Mouse (Mus musculus): ENCODE results near the gene Madd. TPM values are rescaled to one million over a fixed set of nuclear protein-coding genes. Genes with fewer than 3 reads are reported as not detected.
A peak's percentile ranks its signal among the peaks of the same experiment; 100 is the strongest.

The Madd gene
- polyA plus RNA-seq, 1 experiment from 2014 or later: 10.9 TPM

GRCm38 (mm10) chr2:91098156-91098555, 85.5 kb downstream of the Madd start:
- Histone ChIP-seq H3K4me1 (peaks cover 6% of the 10 kb centered on the region), H3K36me3 (no peaks in the 10 kb centered on the region), H3K9me3 (replicated peaks) (no peaks in the 10 kb centered on the region), H3K4me3 (no peak overlapping the region), H3K27me3 (ENCODE audit: low read depth, poor library complexity, severe bottlenecking) (no peaks in the 10 kb centered on the region), H3K27ac (no peak overlapping the region)
- no peak for DNase-seq (ENCODE audit: low spot score)
- 82% methylated on average over 2 of the region's 2 CpGs for WGBS

- WGBS: 88% methylated on average over 10 of the region's 10 CpGs
- DNase-seq (ENCODE audit: low spot score): no peak
- H3K9me3 ChIP-seq (replicated peaks): no peaks in the 10 kb centered on the region
- H3K27ac ChIP-seq: no peak overlapping the region
- peaks cover 6% of the 10 kb centered on the region for H3K4me1 ChIP-seq
- no peaks in the 10 kb centered on the region for H3K36me3 ChIP-seq
- H3K4me3 ChIP-seq: 0 out of 2 replicates have a peak overlapping the region, but pooled peaks have one; percentile 4
- no peaks in the 10 kb centered on the region for H3K27me3 ChIP-seq (ENCODE audit: low read depth, poor library complexity, severe bottlenecking)
Measured at GRCm38 (mm10) chr2:91097015-91097414, 86.6 kb downstream of the Madd start.

DNA sequence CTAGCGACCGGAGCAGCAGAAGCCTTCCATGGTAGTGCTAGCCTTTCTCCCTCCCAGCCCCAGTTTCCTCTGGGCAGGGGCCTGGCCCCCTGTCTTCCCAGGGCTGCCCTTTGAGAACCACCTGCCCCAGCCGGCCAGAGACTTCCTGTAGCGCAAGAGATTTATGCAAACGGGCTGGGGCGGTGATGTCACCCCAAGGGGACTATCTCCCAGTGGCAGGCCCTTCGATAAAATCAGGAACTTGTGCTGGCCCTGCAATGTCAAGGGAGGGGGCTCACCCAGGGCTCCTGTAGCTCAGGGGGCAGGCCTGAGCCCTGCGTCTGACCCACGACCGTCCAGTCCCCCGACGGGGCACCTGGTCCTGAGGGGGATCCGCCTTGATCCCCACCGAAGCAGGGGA, 87.1 kb downstream of the Madd start:
- Histone ChIP-seq H3K9me3 (replicated peaks) (no peaks in the 10 kb centered on the region), H3K4me3 (0 out of 2 replicates have a peak overlapping the region, but pooled peaks have one; percentile 4), H3K36me3 (no peaks in the 10 kb centered on the region), H3K27me3 (ENCODE audit: low read depth, poor library complexity, severe bottlenecking) (no peaks in the 10 kb centered on the region), H3K4me1 (peaks cover 6% of the 10 kb centered on the region), H3K27ac (no peak overlapping the region)
- WGBS: 68% methylated on average over 14 of the region's 14 CpGs
- no peak for DNase-seq (ENCODE audit: low spot score)

DNA sequence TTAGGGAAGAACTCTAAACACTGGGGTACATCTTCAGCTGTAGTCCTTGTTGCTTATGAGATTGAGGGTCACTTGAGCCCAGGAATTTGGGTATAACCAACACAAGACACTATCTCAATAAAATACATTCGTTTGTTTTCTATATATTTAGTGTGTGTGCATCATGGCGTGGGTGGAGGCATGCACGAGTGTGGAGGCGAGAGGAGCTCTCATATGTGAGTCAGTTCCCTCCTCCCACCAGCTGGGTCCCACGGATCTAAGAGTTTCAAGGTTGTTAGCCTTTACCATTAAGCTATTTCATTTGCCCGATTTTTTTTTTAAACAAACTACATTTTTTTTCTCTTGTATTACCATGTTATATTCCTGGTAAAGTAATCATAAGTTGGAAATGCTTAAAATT, 92.8 kb downstream of the Madd start:
- H3K4me3 ChIP-seq: no peak overlapping the region
- H3K36me3 ChIP-seq: no peaks in the 10 kb centered on the region
- no peaks in the 10 kb centered on the region for H3K9me3 ChIP-seq (replicated peaks)
- no peak overlapping the region for H3K27ac ChIP-seq
- H3K27me3 ChIP-seq (ENCODE audit: low read depth, poor library complexity, severe bottlenecking): no peaks in the 10 kb centered on the region
- 81% methylated on average over 6 of the region's 6 CpGs for WGBS
- DNase-seq (ENCODE audit: low spot score): no peak
- H3K4me1 ChIP-seq: 0 out of 2 replicates have a peak, but pooled peaks cover 3% of the 10 kb centered on the region

- WGBS: 80% methylated on average over 6 of the region's 6 CpGs
- Histone ChIP-seq H3K4me3 (no peak overlapping the region), H3K9me3 (replicated peaks) (no peaks in the 10 kb centered on the region), H3K4me1 (0 out of 2 replicates have a peak, but pooled peaks cover 3% of the 10 kb centered on the region), H3K36me3 (no peaks in the 10 kb centered on the region), H3K27ac (no peak overlapping the region), H3K27me3 (ENCODE audit: low read depth, poor library complexity, severe bottlenecking) (no peaks in the 10 kb centered on the region)
- DNase-seq (ENCODE audit: low spot score): no peak
Measured at GRCm38 (mm10) chr2:91090208-91090607, 93.4 kb downstream of the Madd start.

DNA sequence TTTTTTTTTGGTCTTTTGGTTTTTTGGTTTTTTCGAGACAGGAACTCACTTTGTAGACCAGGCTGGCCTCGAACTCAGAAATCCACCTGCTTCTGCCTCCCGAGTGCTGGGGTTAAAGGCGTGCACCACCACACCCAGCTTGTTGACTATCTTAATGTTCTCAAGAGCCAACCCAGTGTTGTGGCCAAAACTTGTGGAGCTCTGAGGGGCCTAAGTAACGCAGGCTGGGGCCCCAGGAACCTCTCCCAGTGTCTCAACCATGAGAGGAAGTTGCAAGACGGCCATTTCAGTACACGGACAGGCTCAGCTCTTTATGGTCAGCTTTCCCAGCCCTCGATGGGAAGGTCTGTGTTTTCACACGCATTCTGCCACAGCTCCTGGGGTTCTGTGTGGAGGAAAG, 94.7 kb downstream of the Madd start:
- Histone ChIP-seq H3K27ac (no peak overlapping the region), H3K4me3 (no peak overlapping the region), H3K9me3 (replicated peaks) (no peaks in the 10 kb centered on the region), H3K4me1 (peaks cover 9% of the 10 kb centered on the region), H3K27me3 (ENCODE audit: low read depth, poor library complexity, severe bottlenecking) (no peaks in the 10 kb centered on the region), H3K36me3 (no peaks in the 10 kb centered on the region)
- WGBS: 81% methylated on average over 9 of the region's 9 CpGs
- no peak for DNase-seq (ENCODE audit: low spot score)

- H3K27ac ChIP-seq: no peak overlapping the region
- H3K36me3 ChIP-seq: no peaks in the 10 kb centered on the region
- H3K9me3 ChIP-seq (replicated peaks): no peaks in the 10 kb centered on the region
- H3K27me3 ChIP-seq (ENCODE audit: low read depth, poor library complexity, severe bottlenecking): no peaks in the 10 kb centered on the region
- WGBS: 91% methylated on average over 9 of the region's 9 CpGs
- no peak for DNase-seq (ENCODE audit: low spot score)
- peaks cover 16% of the 10 kb centered on the region for H3K4me1 ChIP-seq
- no peak overlapping the region for H3K4me3 ChIP-seq
Measured at GRCm38 (mm10) chr2:91087453-91087852, 96.2 kb downstream of the Madd start.

Other genes starting within 250 kb of the Madd start
- gene Celf1, start 243.5 kb downstream of the Madd start, polyA plus RNA-seq (2016; fragmentation: Nextera tagmentation; extraction: Ambion mirVana): 139 and 150 TPM in 2 replicates
- 0.30 and 1.4 TPM in 2 replicates for gene Rapsn, start 148.2 kb downstream of the Madd start, polyA plus RNA-seq (2016; fragmentation: Nextera tagmentation; extraction: Ambion mirVana)
- 359 and 373 TPM in 2 replicates for gene Psmc3, start 129.8 kb downstream of the Madd start, polyA plus RNA-seq (2016; fragmentation: Nextera tagmentation; extraction: Ambion mirVana)
- 18.1 and 31.6 TPM in 2 replicates for gene Slc39a13, start 113.4 kb downstream of the Madd start, polyA plus RNA-seq (2016; fragmentation: Nextera tagmentation; extraction: Ambion mirVana)
- 2.0 and 2.6 TPM in 2 replicates for gene Spi1, start 101.4 kb downstream of the Madd start, polyA plus RNA-seq (2016; fragmentation: Nextera tagmentation; extraction: Ambion mirVana)
- 0.44 and 0.49 TPM in 2 replicates for gene Mybpc3, start 65.7 kb downstream of the Madd start, polyA plus RNA-seq (2016; fragmentation: Nextera tagmentation; extraction: Ambion mirVana)
- gene Nr1h3, start 19.0 kb upstream of the Madd start, polyA plus RNA-seq (2016; fragmentation: Nextera tagmentation; extraction: Ambion mirVana): 1.5 and 1.7 TPM in 2 replicates
- gene Acp2, start 19.0 kb upstream of the Madd start, polyA plus RNA-seq (2016; fragmentation: Nextera tagmentation; extraction: Ambion mirVana): 23.8 and 27.3 TPM in 2 replicates
- gene Ddb2, start 53.1 kb upstream of the Madd start, polyA plus RNA-seq (2016; fragmentation: Nextera tagmentation; extraction: Ambion mirVana): 10.4 and 12.7 TPM in 2 replicates
- gene Pacsin3, start 72.1 kb upstream of the Madd start, polyA plus RNA-seq (2016; fragmentation: Nextera tagmentation; extraction: Ambion mirVana): 23.6 and 37.0 TPM in 2 replicates
- 101 and 113 TPM in 2 replicates for gene Arfgap2, start 81.1 kb upstream of the Madd start, polyA plus RNA-seq (2016; fragmentation: Nextera tagmentation; extraction: Ambion mirVana)